Mouse (Mus musculus) hindbrain, embryonic 11.5 days (tissue): ENCODE measurements around the gene Gm42372. TPM values are rescaled to one million over a fixed set of nuclear protein-coding genes. Genes with fewer than 3 reads are reported as not detected.
A peak's percentile ranks its signal among the peaks of the same experiment; 100 is the strongest.

Source experiments
- ATAC-seq: fragments of 200-750 bp; cut with Nextera tagmentation; 2 replicates; pipeline ENCODE4 v1.8.0; 2017; ENCODE audit warnings: mild to moderate bottlenecking, moderate TSS enrichment, moderate library complexity; ENCODE audit not compliant: low FRiP score
- DNase-seq: peaks from one replicate; pipeline ENCODE4 v3.0.0-alpha.2; 2015; ENCODE audit warnings: low spot score
- H3K27ac ChIP-seq: fragments of 300-500 bp; sonication (generic); 2 replicates; pipeline ENCODE4 v1.5.1; 2014; ENCODE audit warnings: mild to moderate bottlenecking, low read depth, low read length
- H3K27me3 ChIP-seq: fragments of 300-500 bp; sonication (generic); 2 replicates; pipeline ENCODE4 v1.6.1; 2014; ENCODE audit warnings: mild to moderate bottlenecking, low read length, moderate library complexity, mixed read lengths; ENCODE audit not compliant: control insufficient read depth, insufficient read depth
- H3K36me3 ChIP-seq: fragments of 300-500 bp; sonication (generic); 2 replicates; pipeline ENCODE4 v1.6.1; 2014; ENCODE audit warnings: mild to moderate bottlenecking, low read length, moderate library complexity, mixed read lengths; ENCODE audit not compliant: control insufficient read depth, insufficient read depth
- H3K4me1 ChIP-seq: fragments of 300-500 bp; sonication (generic); replicated peaks from 2 replicates; pipeline ENCODE4 v1.6.1; 2014; ENCODE audit warnings: low read length, mixed read lengths; ENCODE audit not compliant: control insufficient read depth, insufficient read depth
- H3K4me2 ChIP-seq: fragments of 300-500 bp; sonication (generic); replicated peaks from 2 replicates; pipeline ENCODE4 v1.6.1; 2014; ENCODE audit warnings: mild to moderate bottlenecking, low read depth, low read length
- H3K4me3 ChIP-seq: fragments of 300-500 bp; sonication (generic); 2 replicates; pipeline ENCODE4 v1.5.1; 2014; ENCODE audit warnings: low read depth, low read length
- H3K9ac ChIP-seq: fragments of 300-500 bp; sonication (generic); 2 replicates; pipeline ENCODE4 v1.6.1; 2014; ENCODE audit warnings: low read depth, low read length
- H3K9me3 ChIP-seq: fragments of 300-500 bp; sonication (generic); 2 replicates; pipeline ENCODE4 v1.6.1; 2016; ENCODE audit warnings: low read length; ENCODE audit not compliant: control insufficient read depth
- WGBS: fragments of 180-500 bp; shearing (Covaris S2); extraction: QIAGEN DNeasy Blood & Tissue Kit; methylation state at CpG from one replicate; pipeline ENCODE4 v1.1.7; 2014; 5-methylcytosine and 5-hydroxymethylcytosine counted together
- polyA plus RNA-seq: library from polyadenylated mRNA; unstranded; fragments of >200 nt; fragmentation: Nextera tagmentation; extraction: Ambion mirVana; gene quantifications from 2 replicates; pipeline ENCODE4 v1.2.1, GENCODE M21; 2014

Gene Gm42372
- polyA plus RNA-seq, 1 experiment from 2014 or later, result 1.7 TPM

GRCm38 (mm10) chr7:16978173-16978572 is 4.7 kb upstream of the Gm42372 start:
- Histone ChIP-seq H3K27ac (no peak overlapping the region), H3K4me2 (no peak overlapping the region), H3K27me3 (no peaks in the 10 kb centered on the region), H3K36me3 (no peaks in the 10 kb centered on the region), H3K9ac (no peak overlapping the region), H3K9me3 (no peaks in the 10 kb centered on the region), H3K4me3 (no peak overlapping the region), H3K4me1 (0 out of 2 replicates have a peak, but pooled peaks cover 3% of the 10 kb centered on the region)
- ATAC-seq (no peak), DNase-seq (no peak)
- WGBS, result 72% methylated on average over 6 of the region's 6 CpGs

GRCm38 (mm10) chr7:16978593-16978992 is 4.3 kb upstream of the Gm42372 start:
- Histone ChIP-seq H3K27me3 (no peaks in the 10 kb centered on the region), H3K4me2 (no peak overlapping the region), H3K27ac (no peak overlapping the region), H3K4me3 (no peak overlapping the region), H3K9me3 (no peaks in the 10 kb centered on the region), H3K4me1 (0 out of 2 replicates have a peak, but pooled peaks cover 3% of the 10 kb centered on the region), H3K9ac (no peak overlapping the region), H3K36me3 (no peaks in the 10 kb centered on the region)
- 90% methylated on average over 3 of the region's 3 CpGs for WGBS
- ATAC-seq (no peak), DNase-seq (no peak)

GRCm38 (mm10) chr7:16980348-16980747 is 2.5 kb upstream of the Gm42372 start:
- H3K9me3 ChIP-seq, result no peaks in the 10 kb centered on the region
- 13% methylated on average over 12 of the region's 12 CpGs for WGBS
- H3K4me1 ChIP-seq, result 0 out of 2 replicates have a peak, but pooled peaks cover 3% of the 10 kb centered on the region
- ATAC-seq, result peak; percentile 36
- H3K27me3 ChIP-seq, result no peaks in the 10 kb centered on the region
- H3K36me3 ChIP-seq, result no peaks in the 10 kb centered on the region
- DNase-seq, result peak; percentile 61
- H3K4me3 ChIP-seq, result no peak overlapping the region
- peak overlapping the region; percentile 30 for H3K4me2 ChIP-seq
- peak overlapping the region; percentile 47 for H3K9ac ChIP-seq
- H3K27ac ChIP-seq, result peak overlapping the region; percentile 58; the same call in 1 of the 2 replicates

- Histone ChIP-seq H3K4me1 (peaks cover 8% of the 10 kb centered on the region; the same call in 1 of the 2 replicates), H3K4me2 (no peak overlapping the region), H3K4me3 (no peak overlapping the region), H3K27me3 (no peaks in the 10 kb centered on the region), H3K36me3 (no peaks in the 10 kb centered on the region), H3K27ac (peak overlapping the region; percentile 67; the same call in 1 of the 2 replicates), H3K9me3 (no peaks in the 10 kb centered on the region), H3K9ac (no peak overlapping the region)
- ATAC-seq (0 out of 2 replicates have a peak, but pooled peaks have one; percentile 10), DNase-seq (no peak)
- WGBS, result 57% methylated on average over 7 of the region's 7 CpGs
Measured at GRCm38 (mm10) chr7:16987541-16988149, 4.8 kb downstream of the Gm42372 start.

GRCm38 (mm10) chr7:16988405-16988804 is 5.5 kb downstream of the Gm42372 start:
- DNase-seq (no peak), ATAC-seq (no peak)
- Histone ChIP-seq H3K9ac (no peak overlapping the region), H3K36me3 (no peaks in the 10 kb centered on the region), H3K4me2 (no peak overlapping the region), H3K27ac (peak overlapping the region; percentile 67; the same call in 1 of the 2 replicates), H3K4me3 (no peak overlapping the region), H3K27me3 (no peaks in the 10 kb centered on the region), H3K4me1 (peaks cover 8% of the 10 kb centered on the region; the same call in 1 of the 2 replicates), H3K9me3 (no peaks in the 10 kb centered on the region)
- 61% methylated on average over 3 of the region's 3 CpGs for WGBS

- 40% methylated on average over 15 of the region's 15 CpGs for WGBS
- peak overlapping the region; percentile 30; the same call in 1 of the 2 replicates for H3K27ac ChIP-seq
- DNase-seq (peak; percentile 36), ATAC-seq (no peak)
- peak overlapping the region; percentile 23; the same call in 1 of the 2 replicates for H3K9ac ChIP-seq
- no peaks in the 10 kb centered on the region for H3K27me3 ChIP-seq
- no peaks in the 10 kb centered on the region for H3K9me3 ChIP-seq
- peaks cover 8% of the 10 kb centered on the region; the same call in 1 of the 2 replicates for H3K4me1 ChIP-seq
- no peak overlapping the region for H3K4me3 ChIP-seq
- no peak overlapping the region for H3K4me2 ChIP-seq
- H3K36me3 ChIP-seq, result no peaks in the 10 kb centered on the region
Measured at GRCm38 (mm10) chr7:16990006-16990744, 7.3 kb downstream of the Gm42372 start.

- ATAC-seq, result peak; percentile 69
- H3K36me3 ChIP-seq, result no peaks in the 10 kb centered on the region
- DNase-seq, result peak; percentile 83
- peaks cover 8% of the 10 kb centered on the region; the same call in 1 of the 2 replicates for H3K4me1 ChIP-seq
- H3K9me3 ChIP-seq, result no peaks in the 10 kb centered on the region
- H3K4me3 ChIP-seq, result no peak overlapping the region
- no peak overlapping the region for H3K4me2 ChIP-seq
- 0 out of 2 replicates have a peak overlapping the region, but pooled peaks have one; percentile 23 for H3K9ac ChIP-seq
- WGBS, result 63% methylated on average over 18 of the region's 18 CpGs
- peak overlapping the region; percentile 56; the same call in 1 of the 2 replicates for H3K27ac ChIP-seq
- no peaks in the 10 kb centered on the region for H3K27me3 ChIP-seq
Measured at GRCm38 (mm10) chr7:16991681-16992450, 9.0 kb downstream of the Gm42372 start.

- no peaks in the 10 kb centered on the region for H3K36me3 ChIP-seq
- ATAC-seq (no peak), DNase-seq (no peak)
- peak within 1 kb of the TSS; percentile 56; the same call in 1 of the 2 replicates for H3K27ac ChIP-seq
- H3K4me3 ChIP-seq, result peak within 1 kb of the TSS; percentile 44
- H3K4me1 ChIP-seq, result peaks cover 8% of the 10 kb centered on the region; the same call in 1 of the 2 replicates
- peak within 1 kb of the TSS; percentile 34; the same call in 1 of the 2 replicates for H3K9ac ChIP-seq
- 95% methylated on average over 5 of the region's 5 CpGs for WGBS
- no peaks in the 10 kb centered on the region for H3K9me3 ChIP-seq
- peak within 1 kb of the TSS; percentile 49 for H3K4me2 ChIP-seq
- H3K27me3 ChIP-seq, result no peaks in the 10 kb centered on the region
Measured at GRCm38 (mm10) chr7:16992451-16992807, 9.5 kb downstream of the Gm42372 start, which contains the start of gene Ccdc8. TSS of gene Ccdc8 (plus strand) at chr7:16992708.
